Mouse (Mus musculus) liver, embryonic 12.5 days (tissue): ENCODE measurements at regions not wholly inside any gene's neighbourhood (a gene's known extent, or its start where the extent isn't known, plus 50 kb on each side); places are given as distances from the start of the nearest gene placed in this dataset.

Experiments
- ATAC-seq: fragments of 200-750 bp; cut with Nextera tagmentation; 2 replicates; pipeline ENCODE4 v1.8.0; 2017; ENCODE audit warnings: moderate number of reproducible peaks, mild to moderate bottlenecking, moderate library complexity
- H3K27ac ChIP-seq: fragments of 300-500 bp; sonication (generic); 2 replicates; pipeline ENCODE4 v1.5.1; 2016; ENCODE audit warnings: mild to moderate bottlenecking
- H3K27me3 ChIP-seq: fragments of 300-500 bp; sonication (generic); replicated peaks from 2 replicates; pipeline ENCODE4 v1.6.1; 2016; ENCODE audit warnings: mild to moderate bottlenecking, moderate library complexity
- H3K36me3 ChIP-seq: fragments of 300-500 bp; sonication (generic); 2 replicates; pipeline ENCODE4 v1.6.1; 2016; ENCODE audit warnings: mild to moderate bottlenecking, moderate library complexity
- H3K4me1 ChIP-seq: fragments of 300-500 bp; sonication (generic); 2 replicates; pipeline ENCODE4 v1.6.1; 2016
- H3K4me2 ChIP-seq: fragments of 300-500 bp; sonication (generic); 2 replicates; pipeline ENCODE4 v1.6.1; 2016; ENCODE audit warnings: mild to moderate bottlenecking, moderate library complexity
- H3K4me3 ChIP-seq: fragments of 300-500 bp; sonication (generic); 2 replicates; pipeline ENCODE4 v1.5.1; 2016; ENCODE audit warnings: mild to moderate bottlenecking, moderate library complexity
- H3K9ac ChIP-seq: fragments of 300-500 bp; sonication (generic); 2 replicates; pipeline ENCODE4 v1.6.1; 2016; ENCODE audit warnings: mild to moderate bottlenecking, moderate library complexity
- H3K9me3 ChIP-seq: fragments of 300-500 bp; sonication (generic); replicated peaks from 2 replicates; pipeline ENCODE4 v1.6.1; 2016; ENCODE audit warnings: mild to moderate bottlenecking, moderate library complexity
- WGBS: fragments of 180-500 bp; shearing (Covaris S2); methylation state at CpG from one replicate; pipeline ENCODE4 v1.1.7; 2016; ENCODE audit not compliant: insufficient replicate concordance; 5-methylcytosine and 5-hydroxymethylcytosine counted together

DNA sequence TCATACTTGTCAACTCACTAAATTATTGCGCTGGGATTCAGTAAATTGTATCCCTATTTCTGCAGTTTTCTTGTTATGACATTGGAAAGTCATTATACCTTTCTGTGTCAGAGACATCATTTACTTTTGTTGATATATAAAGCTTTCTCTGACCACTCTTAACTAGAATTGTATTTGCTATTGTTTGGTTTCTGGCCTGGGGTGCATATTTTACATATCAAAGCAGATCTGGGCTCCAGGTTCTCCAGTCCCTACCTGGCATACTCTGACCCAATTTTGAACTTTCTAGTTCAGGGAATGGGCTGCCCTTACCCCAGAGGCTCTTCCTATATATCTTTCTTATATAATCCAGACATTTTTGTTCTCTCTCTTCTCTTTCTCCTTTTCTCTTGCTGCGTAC, 195.8 kb upstream of the Tmeff2 start:
- Histone ChIP-seq H3K4me2 (no peak overlapping the region), H3K27me3 (no peaks in the 10 kb centered on the region), H3K4me1 (no peaks in the 10 kb centered on the region), H3K4me3 (no peak overlapping the region), H3K27ac (no peak overlapping the region), H3K36me3 (no peaks in the 10 kb centered on the region), H3K9me3 (no peaks in the 10 kb centered on the region), H3K9ac (no peak overlapping the region)
- no peak for ATAC-seq
- 79% methylated on average over 2 of the region's 2 CpGs for WGBS

GRCm38 (mm10) chr1:50745049-50745448, 155.4 kb upstream of the Tmeff2 start:
- 76% methylated on average over 5 of the region's 5 CpGs for WGBS
- no peak overlapping the region for H3K27ac ChIP-seq
- no peaks in the 10 kb centered on the region for H3K36me3 ChIP-seq
- H3K27me3 ChIP-seq: no peaks in the 10 kb centered on the region
- no peak overlapping the region for H3K4me2 ChIP-seq
- H3K4me3 ChIP-seq: no peak overlapping the region
- no peak overlapping the region for H3K9ac ChIP-seq
- no peak for ATAC-seq
- no peaks in the 10 kb centered on the region for H3K9me3 ChIP-seq
- H3K4me1 ChIP-seq: no peaks in the 10 kb centered on the region

DNA sequence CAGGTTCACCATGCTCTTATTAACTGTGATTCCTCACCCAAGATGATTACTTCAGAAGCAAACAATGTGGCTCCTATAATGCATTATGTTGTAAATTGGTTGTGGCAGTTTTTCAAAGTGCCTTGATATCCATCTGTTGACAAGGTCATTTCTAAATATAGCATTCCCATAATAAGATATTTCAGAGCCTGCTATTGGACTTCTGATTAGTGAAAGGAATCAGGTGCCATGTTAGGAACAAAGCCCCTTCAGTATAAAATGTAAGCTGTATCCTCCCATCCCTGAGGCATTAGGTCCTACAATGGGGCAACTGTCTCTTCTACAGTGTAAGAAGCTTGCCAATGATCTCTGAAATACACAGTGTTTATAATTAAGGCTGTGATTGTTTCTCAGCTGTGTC, 130.2 kb upstream of the Tmeff2 start:
- no peak overlapping the region for H3K27ac ChIP-seq
- no peak overlapping the region for H3K4me2 ChIP-seq
- H3K9me3 ChIP-seq: no peaks in the 10 kb centered on the region
- H3K4me1 ChIP-seq: no peaks in the 10 kb centered on the region
- H3K27me3 ChIP-seq: no peaks in the 10 kb centered on the region
- no peaks in the 10 kb centered on the region for H3K36me3 ChIP-seq
- ATAC-seq: no peak
- H3K4me3 ChIP-seq: no peak overlapping the region
- no peak overlapping the region for H3K9ac ChIP-seq

DNA sequence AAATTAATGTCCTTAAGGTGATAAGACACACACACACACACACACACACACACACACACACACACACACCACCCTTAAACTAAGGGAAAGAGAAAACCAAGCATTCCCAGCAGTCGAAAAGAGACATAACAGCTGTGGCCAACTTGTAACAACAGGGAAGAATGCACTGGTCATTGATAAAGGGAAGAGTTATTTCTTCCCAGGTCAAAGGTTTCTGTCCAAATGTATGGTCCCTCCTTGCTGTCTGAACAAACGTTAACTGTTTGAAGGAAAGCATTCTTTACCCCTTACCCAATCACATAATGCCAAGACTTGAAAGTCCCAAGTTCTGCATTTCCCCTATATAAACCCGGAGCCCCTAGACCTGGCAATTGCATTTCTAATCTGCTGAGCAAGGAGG, 105.2 kb upstream of the Tmeff2 start:
- Histone ChIP-seq H3K36me3 (no peaks in the 10 kb centered on the region), H3K4me1 (no peaks in the 10 kb centered on the region), H3K9me3 (no peaks in the 10 kb centered on the region), H3K27ac (no peak overlapping the region), H3K9ac (no peak overlapping the region), H3K4me3 (no peak overlapping the region), H3K4me2 (no peak overlapping the region), H3K27me3 (no peaks in the 10 kb centered on the region)
- no peak for ATAC-seq
- 48% methylated on average over 3 of the region's 3 CpGs for whole genome bisulfite sequencing

DNA sequence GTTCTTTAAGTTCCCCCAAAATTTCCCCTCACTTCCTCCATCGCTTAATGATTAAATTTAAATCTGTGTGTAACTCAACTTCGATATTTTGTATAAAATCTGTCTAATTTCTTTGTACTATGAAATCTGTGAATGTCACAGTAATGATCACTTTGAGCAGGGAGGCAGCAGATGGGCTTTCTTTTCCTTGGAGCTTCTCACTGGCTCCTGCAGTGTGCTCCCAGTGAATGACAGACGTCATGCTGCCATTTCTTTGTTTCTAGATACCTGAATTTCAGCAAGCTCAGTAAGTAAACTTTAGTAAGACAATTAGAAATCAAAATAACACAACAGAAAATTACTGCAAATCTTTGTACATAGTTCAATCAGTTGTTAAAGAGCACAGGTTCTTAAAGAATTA, 102.3 kb upstream of the Tmeff2 start:
- no peak overlapping the region for H3K9ac ChIP-seq
- WGBS: 46% methylated on average over 3 of the region's 3 CpGs
- ATAC-seq: no peak

DNA sequence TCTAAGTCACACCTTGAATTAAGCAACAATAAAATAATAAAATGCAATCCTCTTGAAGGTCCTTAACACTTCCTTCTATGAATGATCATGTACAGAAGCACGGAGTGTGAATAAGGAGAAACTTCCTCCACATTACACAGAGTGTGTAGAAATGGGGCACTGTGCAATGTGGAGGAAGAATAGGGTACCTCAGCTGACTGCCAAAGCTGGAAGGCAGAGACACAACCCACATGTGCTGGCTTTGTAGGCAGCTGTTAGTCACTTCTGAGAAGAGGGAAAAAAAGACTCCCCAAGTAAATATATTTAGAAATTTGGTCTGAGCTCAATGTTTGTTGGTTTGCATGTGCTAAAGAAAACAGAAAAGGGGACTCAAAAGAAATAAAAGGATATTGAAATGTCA, 94.1 kb upstream of the Tmeff2 start:
- Histone ChIP-seq H3K27ac (no peak overlapping the region), H3K9me3 (no peaks in the 10 kb centered on the region), H3K4me1 (no peaks in the 10 kb centered on the region), H3K4me3 (no peak overlapping the region), H3K36me3 (no peaks in the 10 kb centered on the region), H3K27me3 (no peaks in the 10 kb centered on the region), H3K9ac (no peak overlapping the region), H3K4me2 (no peak overlapping the region)
- 44% methylated on average over 1 of the region's 1 CpGs for WGBS
- ATAC-seq: no peak

More for the DNA sequence above, 102.3 kb upstream of the Tmeff2 start:
- Histone ChIP-seq H3K27ac (no peak overlapping the region), H3K4me2 (no peak overlapping the region), H3K4me3 (no peak overlapping the region), H3K4me1 (no peaks in the 10 kb centered on the region), H3K36me3 (no peaks in the 10 kb centered on the region), H3K9me3 (no peaks in the 10 kb centered on the region), H3K27me3 (no peaks in the 10 kb centered on the region)

- 48% methylated on average over 1 of the region's 1 CpGs for WGBS
Observed at GRCm38 (mm10) chr1:50806821-50807220, 93.6 kb upstream of the Tmeff2 start.

DNA sequence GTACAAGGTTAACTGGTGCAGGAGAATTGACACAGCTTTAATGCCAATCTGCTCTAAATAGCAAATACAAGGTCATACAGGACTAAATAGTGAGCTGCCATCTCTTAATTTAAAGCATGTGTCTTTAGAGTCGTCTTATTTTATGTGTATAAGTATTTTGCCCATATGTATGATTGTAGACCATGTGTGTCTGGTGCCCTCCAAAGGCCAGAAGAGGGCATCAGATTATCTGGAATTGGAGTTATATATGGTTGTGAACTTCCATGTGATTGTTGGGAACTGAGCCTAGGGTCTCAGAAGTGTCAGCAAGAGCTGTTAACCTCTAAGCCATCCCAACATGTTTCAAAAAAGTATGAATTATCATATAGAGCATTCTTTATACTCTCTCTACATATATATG, 68.8 kb upstream of the Tmeff2 start:
- 49% methylated on average over 1 of the region's 1 CpGs for WGBS
- no peaks in the 10 kb centered on the region for H3K4me1 ChIP-seq
- H3K27me3 ChIP-seq: no peaks in the 10 kb centered on the region
- H3K36me3 ChIP-seq: no peaks in the 10 kb centered on the region
- no peaks in the 10 kb centered on the region for H3K9me3 ChIP-seq
- no peak overlapping the region for H3K4me2 ChIP-seq
- no peak for ATAC-seq
- no peak overlapping the region for H3K27ac ChIP-seq
- H3K9ac ChIP-seq: no peak overlapping the region
- H3K4me3 ChIP-seq: no peak overlapping the region

More at GRCm38 (mm10) chr1:50806821-50807220, 93.6 kb upstream of the Tmeff2 start:
- Histone ChIP-seq H3K9ac (no peak overlapping the region), H3K27me3 (no peaks in the 10 kb centered on the region), H3K4me2 (no peak overlapping the region), H3K4me3 (no peak overlapping the region), H3K9me3 (no peaks in the 10 kb centered on the region), H3K4me1 (no peaks in the 10 kb centered on the region), H3K36me3 (no peaks in the 10 kb centered on the region), H3K27ac (no peak overlapping the region)
- no peak for ATAC-seq

- Histone ChIP-seq H3K27me3 (no peaks in the 10 kb centered on the region), H3K4me1 (no peaks in the 10 kb centered on the region), H3K27ac (no peak overlapping the region), H3K9me3 (no peaks in the 10 kb centered on the region), H3K4me2 (no peak overlapping the region), H3K36me3 (no peaks in the 10 kb centered on the region), H3K9ac (no peak overlapping the region), H3K4me3 (no peak overlapping the region)
- no peak for ATAC-seq
- 63% methylated on average over 6 of the region's 6 CpGs for WGBS
Observed at GRCm38 (mm10) chr1:50836123-50836522, 64.3 kb upstream of the Tmeff2 start.

DNA sequence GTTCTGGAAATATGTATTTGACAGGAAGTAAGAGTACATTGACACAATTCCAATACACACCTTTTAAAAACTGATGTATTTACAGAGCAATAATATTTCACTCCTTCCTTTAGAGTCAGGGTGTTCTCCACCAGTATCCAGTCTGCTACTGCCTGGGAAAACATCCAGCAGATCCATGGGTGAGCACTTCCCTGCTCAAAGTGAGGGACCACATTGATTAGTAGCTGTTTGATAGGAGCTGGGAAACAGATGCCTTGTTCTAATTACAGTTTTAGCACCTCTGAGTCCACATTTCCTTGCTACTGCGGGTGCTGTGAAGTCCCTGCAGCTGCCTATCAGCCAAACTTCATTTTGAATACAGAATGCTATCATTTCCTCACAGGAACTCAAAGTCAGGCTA, 53.3 kb upstream of the Tmeff2 start:
- Histone ChIP-seq H3K4me1 (no peaks in the 10 kb centered on the region), H3K27ac (no peak overlapping the region), H3K27me3 (no peaks in the 10 kb centered on the region), H3K9ac (no peak overlapping the region), H3K36me3 (no peaks in the 10 kb centered on the region), H3K4me2 (no peak overlapping the region), H3K9me3 (no peaks in the 10 kb centered on the region), H3K4me3 (no peak overlapping the region)
- ATAC-seq: no peak
- WGBS: 32% methylated on average over 1 of the region's 1 CpGs
